In genomic region chr16:92114706-92115241, GRCm38 (mm10) we compare ENCODE assay signal across 9 mouse cellular contexts. TPM values are rescaled to one million over a fixed set of nuclear protein-coding genes. Genes with fewer than 3 reads are reported as not detected.
DNase-seq lines count a peak whose midpoint lies in the region; ATAC-seq lines count a peak whose summit lies in the region.
"Had no signal": no experiment of that assay in that cellular context is flagged by ENCODE, and none has a peak within 500 bp of the region (broad histone marks: within the 10 kb centered on the region; RNA-seq: fewer than 3 reads in every experiment).

No protein-coding gene starts in this region.

- H3K4me2 ChIP-seq in hindbrain, embryonic 15.5 days, result no peak overlapping the region
- H3K4me2 ChIP-seq: liver, embryonic 13.5 days had no signal

- no peaks in the 10 kb centered on the region for H3K27me3 ChIP-seq in hindbrain, embryonic 15.5 days
- H3K27me3 ChIP-seq: liver, embryonic 13.5 days had no signal

- peaks cover 7% of the 10 kb centered on the region for H3K36me3 ChIP-seq in hindbrain, embryonic 15.5 days

- peak; percentile 44 for DNase-seq in right cerebral cortex, postnatal 4 days
- no peak for DNase-seq in right cerebral cortex, adult 2 months (ENCODE audit: low spot score in 2 of 2)
- peak; percentile 71 to 83 for DNase-seq in cerebellum, postnatal 25 days
- peak; percentile 78 for DNase-seq in testis, postnatal 14 days (ENCODE audit: low spot score)
- DNase-seq in c-Kit-positive CD71-positive TER-119-positive erythroid progenitor cells, embryonic 14.5 days (ENCODE audit: low spot score), result no peak
- DNase-seq in thymus, postnatal 10 days (ENCODE audit: low spot score in 2 of 2), result no peak
- DNase-seq: liver, embryonic 13.5 days had no signal

- H3K9ac ChIP-seq in hindbrain, embryonic 15.5 days, result no peak overlapping the region
- H3K9ac ChIP-seq: liver, embryonic 13.5 days had no signal

- peak overlapping the region; percentile 79 for H3K27ac ChIP-seq in hindbrain, embryonic 15.5 days (replicated peaks)
- H3K27ac ChIP-seq: liver, embryonic 13.5 days had no signal

- peaks cover 40% of the 10 kb centered on the region for H3K4me1 ChIP-seq in hindbrain, embryonic 15.5 days (replicated peaks)

- WGBS in hindbrain, embryonic 15.5 days, result 61% methylated on average over 5 of the region's 5 CpGs

- no peak overlapping the region for H3K4me3 ChIP-seq in hindbrain, embryonic 15.5 days
- H3K4me3 ChIP-seq: liver, embryonic 13.5 days had no signal

- H3K9me3 ChIP-seq in hindbrain, embryonic 15.5 days, result no peaks in the 10 kb centered on the region
- H3K9me3 ChIP-seq: liver, embryonic 13.5 days had no signal

- ATAC-seq in hindbrain, embryonic 15.5 days (ENCODE audit: low FRiP score, low read depth), result 0 out of 2 replicates have a peak, but pooled peaks have one; percentile 24
- no peak for ATAC-seq in monocyte, adult 5-6 weeks (replicated peaks; ENCODE audit: insufficient number of reproducible peaks, low FRiP score, low TSS enrichment, poor library complexity, severe bottlenecking)

RNA-seq across cellular contexts. Expression of gene Slc5a3, which starts 56.7 kb away (rescaled TPM):
- polyA plus RNA-seq in hindbrain, embryonic 15.5 days (2015; fragmentation: Nextera tagmentation; extraction: Ambion mirVana), result 16.6 and 17.8 TPM in 2 replicates
- 1.6 to 4.6 TPM (median 1.9 TPM) in 3 replicates for total RNA-seq in monocyte, adult 5-6 weeks (2017)

RNA-seq across cellular contexts. Expression of gene Gm49711, which starts 56.7 kb away (rescaled TPM):
- 0.32 and 0.34 TPM in 2 replicates for polyA plus RNA-seq in hindbrain, embryonic 15.5 days (2015; fragmentation: Nextera tagmentation; extraction: Ambion mirVana)
- total RNA-seq in monocyte, adult 5-6 weeks (2017), result not detected in 3 replicates
- polyA plus RNA-seq: liver, embryonic 13.5 days had no signal

RNA-seq across cellular contexts. Expression of gene Mrps6, which starts 56.7 kb away (rescaled TPM):
- polyA plus RNA-seq in hindbrain, embryonic 15.5 days (2015; fragmentation: Nextera tagmentation; extraction: Ambion mirVana), result 179 and 183 TPM in 2 replicates
- total RNA-seq in monocyte, adult 5-6 weeks (2017), result 5.8 to 18.1 TPM (median 9.5 TPM) in 3 replicates

Comparison
In these comparisons a context has a peak if more than half of its experiments do, and no peak if none do; other contexts are left out.
1. DNase-seq: peak in right cerebral cortex, postnatal 4 days (single experiment), cerebellum, postnatal 25 days (2 of 2) and testis, postnatal 14 days (single experiment); none in right cerebral cortex, adult 2 months (0 of 2), c-Kit-positive CD71-positive TER-119-positive erythroid progenitor cells, embryonic 14.5 days (single experiment) and thymus, postnatal 10 days (0 of 2).